Mouse (Mus musculus) kidney, embryonic 16.5 days (tissue): ENCODE results near the gene Dnajb1. TPM values are rescaled to one million over a fixed set of nuclear protein-coding genes. Genes with fewer than 3 reads are reported as not detected.
"Not testable (repeated sequence)": the region's sequence is repeated elsewhere in the genome, so short reads cannot be mapped to it uniquely, and the experiment has no call there.

Experiments
- ATAC-seq: fragments of 200-750 bp; cut with Nextera tagmentation; 2 replicates; pipeline ENCODE4 v1.8.0; 2017; ENCODE audit warnings: moderate TSS enrichment; ENCODE audit not compliant: low FRiP score, low TSS enrichment
- H3K27ac ChIP-seq: fragments of 300-500 bp; sonication (generic); 2 replicates; pipeline ENCODE4 v1.5.1; 2014; ENCODE audit warnings: low read length
- H3K27me3 ChIP-seq: fragments of 300-500 bp; sonication (generic); 2 replicates; pipeline ENCODE4 v1.6.1; 2014; ENCODE audit warnings: low read length, control low read depth, mixed read lengths; ENCODE audit not compliant: insufficient read depth
- H3K36me3 ChIP-seq: fragments of 300-500 bp; sonication (generic); 2 replicates; pipeline ENCODE4 v1.6.1; 2014; ENCODE audit warnings: low read length, control low read depth, mixed read lengths; ENCODE audit not compliant: insufficient read depth
- H3K4me1 ChIP-seq: fragments of 300-500 bp; sonication (generic); 2 replicates; pipeline ENCODE4 v1.6.1; 2014; ENCODE audit warnings: low read length, control low read depth, mixed read lengths; ENCODE audit not compliant: insufficient read depth
- H3K4me2 ChIP-seq: fragments of 300-500 bp; sonication (generic); replicated peaks from 2 replicates; pipeline ENCODE4 v1.6.1; 2014; ENCODE audit warnings: low read depth, low read length
- H3K4me3 ChIP-seq: fragments of 300-500 bp; sonication (generic); 2 replicates; pipeline ENCODE4 v1.5.1; 2014; ENCODE audit warnings: mild to moderate bottlenecking, low read length
- H3K9ac ChIP-seq: fragments of 300-500 bp; sonication (generic); replicated peaks from 2 replicates; pipeline ENCODE4 v1.6.1; 2014; ENCODE audit warnings: low read length
- H3K9me3 ChIP-seq: fragments of 300-500 bp; sonication (generic); 2 replicates; pipeline ENCODE4 v1.6.1; 2016; ENCODE audit warnings: low read length, control low read depth
- WGBS: fragments of 180-500 bp; shearing (Covaris S2); extraction: QIAGEN DNeasy Blood & Tissue Kit; methylation state at CpG from one replicate; pipeline ENCODE4 v1.1.7; 2014; 5-methylcytosine and 5-hydroxymethylcytosine counted together
- polyA plus RNA-seq: library from polyadenylated mRNA; unstranded; fragments of >200 nt; fragmentation: Nextera tagmentation; extraction: Ambion mirVana; gene quantifications from 2 replicates; pipeline ENCODE4 v1.2.1, GENCODE M21; 2015

Dnajb1 gene
- polyA plus RNA-seq, 1 experiment from 2014 or later, result 67.5 TPM

DNA sequence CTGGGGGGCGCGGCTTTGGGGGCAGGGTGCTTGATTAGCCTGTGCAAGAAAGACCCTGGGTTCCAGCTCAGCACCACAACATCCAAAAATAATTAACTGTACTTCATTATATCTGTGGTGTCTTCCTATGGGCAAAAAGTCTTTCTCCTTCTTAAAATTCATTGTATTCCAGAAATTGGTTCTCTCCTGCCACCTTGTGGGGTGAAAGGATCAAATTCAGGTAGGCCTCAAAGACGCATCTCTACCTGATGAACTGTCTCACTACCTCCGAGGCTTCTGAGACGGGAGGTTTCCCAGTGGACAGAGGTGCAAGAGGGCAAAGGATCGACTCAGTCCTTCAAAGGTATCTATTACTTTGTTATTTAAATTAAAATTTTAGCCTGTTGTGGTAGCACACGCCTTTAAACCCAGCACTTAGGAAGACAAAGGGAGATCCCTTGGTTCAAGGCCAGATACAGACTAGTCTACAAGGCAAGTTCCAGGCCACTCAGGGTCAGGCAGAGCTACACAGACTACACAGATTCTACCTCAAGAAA lies 17.4 kb upstream of the Dnajb1 start:
- Histone ChIP-seq H3K4me2 (no peak overlapping the region), H3K9me3 (no peaks in the 10 kb centered on the region), H3K27me3 (no peaks in the 10 kb centered on the region), H3K27ac (no peak overlapping the region), H3K36me3 (no peaks in the 10 kb centered on the region), H3K9ac (no peak overlapping the region; the same call in 1 of the 2 replicates), H3K4me1 (peaks cover 35% of the 10 kb centered on the region), H3K4me3 (no peak overlapping the region)
- WGBS, result 70% methylated on average over 7 of the region's 7 CpGs
- ATAC-seq, result no peak

DNA sequence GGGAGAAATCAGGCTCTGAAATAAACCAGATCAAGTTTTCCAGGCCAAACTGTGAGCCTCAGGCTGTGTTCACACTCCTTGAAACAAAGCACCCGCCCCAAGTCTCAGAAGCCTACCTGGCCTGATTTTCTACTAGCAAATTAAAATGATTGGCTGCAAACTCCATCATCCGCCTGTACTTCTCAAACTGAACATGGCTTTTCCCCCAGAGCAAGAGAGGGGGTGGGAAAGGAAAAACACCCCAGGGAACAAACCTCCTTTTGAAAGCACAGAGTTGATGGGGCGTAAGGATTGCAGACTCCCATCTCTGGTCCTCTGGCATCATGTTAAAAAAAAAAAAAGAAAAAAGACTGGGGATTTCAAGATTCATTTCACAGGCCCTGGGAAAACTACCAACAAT lies 15.3 kb upstream of the Dnajb1 start:
- Histone ChIP-seq H3K27ac (no peak overlapping the region), H3K36me3 (no peaks in the 10 kb centered on the region), H3K9ac (peak overlapping the region; percentile 58), H3K4me3 (peak overlapping the region; percentile 72), H3K27me3 (no peaks in the 10 kb centered on the region), H3K9me3 (no peaks in the 10 kb centered on the region), H3K4me2 (peak overlapping the region; percentile 91), H3K4me1 (peaks cover 34% of the 10 kb centered on the region)
- 59% methylated on average over 3 of the region's 3 CpGs for WGBS
- no peak for ATAC-seq

DNA sequence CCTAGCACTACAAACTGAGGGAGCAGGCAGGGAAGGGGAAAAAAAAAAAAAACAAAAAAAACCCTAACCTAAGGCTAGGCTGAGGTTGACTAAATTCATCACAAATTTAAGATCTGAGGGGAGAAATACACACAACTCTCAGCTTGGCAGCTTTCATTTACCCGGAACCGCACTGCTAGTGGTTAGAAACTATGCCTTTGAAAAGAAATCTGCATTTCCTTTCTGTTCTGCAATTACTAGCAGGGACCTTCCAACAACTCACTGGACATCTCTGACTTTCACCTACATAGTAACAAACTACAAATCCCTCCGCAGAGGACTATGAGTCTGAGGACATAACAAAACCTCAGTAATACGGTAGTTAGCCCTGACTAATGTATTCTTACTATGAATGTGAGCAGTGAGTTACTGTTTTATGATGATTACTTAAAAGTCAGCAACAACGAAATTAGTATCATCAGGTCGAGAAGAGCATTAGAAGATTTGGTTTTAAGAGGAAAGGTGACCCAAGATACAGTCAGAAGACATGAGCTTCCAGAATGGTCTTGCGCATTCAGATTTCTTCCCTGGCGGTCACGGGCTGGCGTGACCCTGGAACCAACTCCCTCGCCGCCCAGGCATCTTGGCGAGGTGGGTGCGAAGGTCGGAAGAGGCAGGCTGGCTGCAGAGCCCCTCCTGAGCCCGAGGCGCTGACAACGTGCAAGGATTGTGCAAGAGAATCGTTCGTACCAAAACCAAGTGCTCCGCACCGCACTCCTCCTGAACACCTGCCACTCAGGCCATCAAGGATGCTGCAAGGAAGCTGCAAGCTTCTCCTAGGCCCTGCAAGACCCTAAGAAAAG lies 14.4 kb upstream of the Dnajb1 start:
- ATAC-seq, result peak; percentile 41
- peak overlapping the region; percentile 91 for H3K4me2 ChIP-seq
- H3K9ac ChIP-seq, result peak overlapping the region; percentile 79
- no peaks in the 10 kb centered on the region for H3K9me3 ChIP-seq
- H3K27me3 ChIP-seq, result no peaks in the 10 kb centered on the region
- 4% methylated on average over 22 of the region's 22 CpGs for WGBS
- H3K4me3 ChIP-seq, result peak overlapping the region; percentile 72
- peak overlapping the region; percentile 82 for H3K27ac ChIP-seq
- peaks cover 26% of the 10 kb centered on the region for H3K4me1 ChIP-seq
- no peaks in the 10 kb centered on the region for H3K36me3 ChIP-seq

DNA sequence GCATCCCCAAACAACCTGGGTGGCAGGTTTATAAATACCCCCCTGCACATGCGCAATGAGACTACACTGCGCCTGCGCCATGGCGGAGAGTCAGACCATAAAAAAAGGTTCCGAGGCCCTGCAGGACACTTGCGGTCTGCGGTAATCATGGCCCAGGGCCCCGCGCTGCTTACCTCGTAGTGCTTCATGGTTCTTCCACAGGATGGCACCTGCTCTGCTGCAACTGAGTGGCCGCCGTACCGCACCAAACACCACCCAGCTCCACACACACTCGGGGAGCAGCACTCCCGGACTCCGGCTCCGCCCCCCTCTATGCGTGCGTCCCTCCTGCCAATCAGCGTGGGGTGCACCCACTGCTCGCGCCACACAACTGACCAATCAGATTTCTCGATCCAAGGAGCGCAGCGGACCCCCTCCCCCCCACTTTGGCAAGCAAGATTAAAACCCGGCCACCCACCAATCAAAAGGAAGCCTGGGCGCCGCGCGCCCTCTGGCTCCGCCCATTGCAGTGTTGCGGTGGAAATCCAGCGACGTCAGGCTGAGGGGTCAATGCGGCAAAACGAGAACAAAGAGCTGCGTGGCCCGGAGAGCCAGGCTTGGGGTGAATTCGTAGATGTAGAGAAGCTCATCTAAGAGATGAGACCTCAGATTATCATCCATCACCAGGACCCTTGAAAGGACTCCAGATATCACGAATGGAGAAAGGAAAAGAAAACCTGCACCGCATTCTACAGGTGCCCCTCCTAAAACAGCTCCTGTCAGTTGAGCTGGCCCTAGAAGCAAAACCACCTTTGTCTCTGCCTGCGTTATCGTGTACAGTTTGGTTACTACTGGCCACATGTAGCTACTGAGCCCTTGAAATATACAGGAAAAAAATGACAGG lies 13.6 kb upstream of the Dnajb1 start:
- H3K36me3 ChIP-seq, result no peaks in the 10 kb centered on the region
- H3K4me3 ChIP-seq, result peak overlapping the region; percentile 72
- WGBS, result 0% methylated on average over 43 of the region's 43 CpGs
- H3K9ac ChIP-seq, result peak overlapping the region; percentile 79
- peak overlapping the region; percentile 91 for H3K4me2 ChIP-seq
- peaks cover 23% of the 10 kb centered on the region for H3K4me1 ChIP-seq
- H3K9me3 ChIP-seq, result no peaks in the 10 kb centered on the region
- ATAC-seq, result peak; percentile 99
- no peaks in the 10 kb centered on the region for H3K27me3 ChIP-seq
- H3K27ac ChIP-seq, result peak overlapping the region; percentile 90

DNA sequence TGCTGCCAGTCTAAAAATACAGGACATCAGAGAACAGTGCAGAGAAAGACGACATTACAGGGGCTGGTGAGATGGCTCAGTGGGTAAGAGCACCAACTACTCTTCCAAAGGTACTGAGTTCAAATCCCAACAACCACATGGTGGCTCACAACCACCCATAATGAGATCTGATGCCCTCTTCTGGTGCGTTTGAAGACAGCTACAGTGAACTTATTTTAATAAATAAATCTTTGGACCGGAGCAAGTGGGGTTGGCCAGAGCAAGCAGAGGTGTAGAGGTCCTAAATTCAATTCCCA lies 13.0 kb upstream of the Dnajb1 start:
- Histone ChIP-seq H3K27ac (peak overlapping the region; percentile 90), H3K4me3 (peak overlapping the region; percentile 72), H3K4me1 (peaks cover 23% of the 10 kb centered on the region), H3K9ac (peak overlapping the region; percentile 77), H3K4me2 (peak overlapping the region; percentile 91)
- H3K36me3 ChIP-seq, H3K27me3 ChIP-seq, ATAC-seq, H3K9me3 ChIP-seq: not testable (repeated sequence)
- WGBS, result 54% methylated on average over 3 of the region's 3 CpGs

DNA sequence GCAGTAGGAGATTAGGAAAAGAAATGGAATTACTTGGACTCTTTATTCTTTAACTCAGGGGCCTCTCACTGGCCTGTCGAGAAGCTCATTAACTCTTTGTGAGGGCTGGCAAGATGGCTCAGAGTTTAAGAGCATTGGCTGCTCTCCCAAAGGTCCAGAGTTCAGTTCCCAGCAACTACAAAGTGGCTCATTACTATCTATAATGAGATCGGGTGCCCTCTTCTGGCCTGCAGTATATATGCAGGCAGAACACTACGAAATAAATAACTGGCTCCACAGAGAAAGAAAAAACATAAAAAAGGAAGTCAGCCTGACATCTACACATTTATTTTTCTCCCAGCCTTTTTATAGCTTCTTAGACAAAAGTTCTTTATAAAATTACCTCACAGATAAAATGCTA lies 11.6 kb upstream of the Dnajb1 start:
- Histone ChIP-seq H3K9me3 (no peaks in the 10 kb centered on the region), H3K27ac (no peak overlapping the region), H3K4me2 (no peak overlapping the region), H3K4me3 (no peak overlapping the region), H3K4me1 (peaks cover 20% of the 10 kb centered on the region), H3K9ac (no peak overlapping the region), H3K27me3 (no peaks in the 10 kb centered on the region), H3K36me3 (no peaks in the 10 kb centered on the region)
- 30% methylated on average over 3 of the region's 3 CpGs for WGBS
- ATAC-seq, result no peak

DNA sequence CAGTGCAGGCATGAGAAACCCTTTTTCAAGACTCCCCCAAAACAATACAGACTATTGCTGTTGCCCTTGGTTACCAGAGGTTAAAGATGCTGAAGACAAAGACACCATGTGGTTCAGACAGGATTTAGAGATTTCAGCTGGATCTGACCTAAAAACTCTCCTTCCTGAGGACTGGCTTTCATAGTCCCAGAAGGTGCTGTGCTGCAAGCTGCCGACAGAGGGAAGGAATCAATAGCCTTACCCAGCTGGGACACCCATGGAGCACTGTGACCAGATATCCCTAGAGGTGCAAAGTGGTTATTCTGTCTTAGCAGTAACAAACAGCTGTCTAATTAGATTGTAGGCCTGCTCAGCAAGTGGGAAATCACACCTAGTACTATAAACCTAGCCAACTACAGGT lies 9.8 kb upstream of the Dnajb1 start:
- no peak overlapping the region for H3K9ac ChIP-seq
- no peak for ATAC-seq
- H3K36me3 ChIP-seq, result no peaks in the 10 kb centered on the region
- no peak overlapping the region for H3K27ac ChIP-seq
- H3K9me3 ChIP-seq, result no peaks in the 10 kb centered on the region
- no peaks in the 10 kb centered on the region for H3K27me3 ChIP-seq
- no peak overlapping the region for H3K4me3 ChIP-seq
- H3K4me1 ChIP-seq, result peaks cover 4% of the 10 kb centered on the region
- WGBS, result 17% methylated on average over 1 of the region's 1 CpGs
- no peak overlapping the region for H3K4me2 ChIP-seq

DNA sequence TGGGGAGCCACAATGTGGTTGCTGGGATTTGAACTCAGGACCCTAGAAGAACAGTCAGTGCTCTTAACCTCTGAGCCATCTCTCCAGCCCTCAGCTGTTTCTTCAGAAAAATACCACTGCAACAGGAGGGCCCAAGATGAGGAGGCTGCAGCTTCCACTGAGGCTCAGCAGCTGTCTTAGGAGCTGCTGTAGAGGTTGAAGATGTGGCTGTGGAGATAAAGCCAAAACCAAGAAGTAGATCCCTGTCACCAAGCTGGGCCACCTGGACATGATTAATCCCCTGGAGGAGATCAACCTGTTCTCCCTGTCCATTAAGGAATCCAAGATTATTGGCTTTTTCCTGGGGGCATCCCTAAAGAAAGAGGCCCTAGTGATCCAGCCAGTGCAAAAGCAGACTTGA lies 8.2 kb upstream of the Dnajb1 start:
- Histone ChIP-seq H3K4me1 (no peaks in the 10 kb centered on the region), H3K27ac (no peak overlapping the region), H3K4me3 (no peak overlapping the region), H3K36me3 (no peaks in the 10 kb centered on the region), H3K27me3 (no peaks in the 10 kb centered on the region), H3K4me2 (no peak overlapping the region), H3K9ac (no peak overlapping the region), H3K9me3 (no peaks in the 10 kb centered on the region)
- ATAC-seq, result no peak

DNA sequence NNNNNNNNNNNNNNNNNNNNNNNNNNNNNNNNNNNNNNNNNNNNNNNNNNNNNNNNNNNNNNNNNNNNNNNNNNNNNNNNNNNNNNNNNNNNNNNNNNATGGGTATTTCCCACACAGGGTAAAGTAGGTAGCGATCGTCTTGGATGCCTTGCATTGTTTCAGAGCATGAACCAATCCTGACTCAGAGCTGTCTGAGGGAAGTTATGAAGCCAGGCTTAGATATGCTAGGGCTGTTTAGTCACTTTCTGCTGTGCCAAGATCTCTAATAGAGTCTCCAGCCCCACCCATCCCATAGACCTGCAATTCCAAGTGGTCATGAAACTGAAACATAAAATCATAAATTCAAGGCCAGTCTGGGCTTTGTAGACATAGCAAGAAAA lies 5.4 kb upstream of the Dnajb1 start:
- Histone ChIP-seq H3K36me3 (no peaks in the 10 kb centered on the region), H3K4me3 (no peak overlapping the region), H3K4me1 (peaks cover 8% of the 10 kb centered on the region; the same call in 1 of the 2 replicates), H3K27me3 (no peaks in the 10 kb centered on the region), H3K27ac (peak overlapping the region; percentile 46; the same call in 1 of the 2 replicates), H3K9me3 (no peaks in the 10 kb centered on the region), H3K9ac (no peak overlapping the region), H3K4me2 (no peak overlapping the region)
- 73% methylated on average over 2 of the region's 2 CpGs for WGBS
- ATAC-seq, result no peak
